Mouse (Mus musculus): ENCODE results near the gene Cd248. TPM values are rescaled to one million over a fixed set of nuclear protein-coding genes. Genes with fewer than 3 reads are reported as not detected.

Cd248 gene
- polyA plus RNA-seq, 1 experiment = 0.90 TPM

DNA sequence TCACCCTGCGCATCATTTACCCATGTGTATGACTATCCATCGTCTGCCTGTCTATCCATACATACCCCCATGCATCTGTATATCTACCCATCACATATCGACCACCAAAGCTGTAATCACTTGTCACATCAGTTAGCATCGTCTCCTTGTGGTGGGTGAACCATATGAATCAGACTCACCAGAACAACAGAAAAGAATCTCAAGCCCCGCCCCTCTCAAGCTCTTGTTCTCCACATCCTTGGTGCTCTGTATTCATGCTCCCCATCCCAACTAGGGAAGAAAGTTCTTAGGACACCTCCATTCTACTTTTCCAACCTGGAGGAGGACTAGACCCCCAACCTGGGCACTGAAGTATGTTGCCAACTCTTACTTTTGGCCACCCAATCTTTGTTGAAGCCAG, 5.8 kb upstream of the Cd248 start:
- TF ChIP-seq GATA1 (IDR thresholded peaks at IDR 0.05; ENCODE audit: low read length) = no peak

GRCm38 (mm10) chr19:5062446-5062845, 5.4 kb upstream of the Cd248 start:
- TF ChIP-seq GATA1 (IDR thresholded peaks at IDR 0.05; ENCODE audit: low read length) = no peak

DNA sequence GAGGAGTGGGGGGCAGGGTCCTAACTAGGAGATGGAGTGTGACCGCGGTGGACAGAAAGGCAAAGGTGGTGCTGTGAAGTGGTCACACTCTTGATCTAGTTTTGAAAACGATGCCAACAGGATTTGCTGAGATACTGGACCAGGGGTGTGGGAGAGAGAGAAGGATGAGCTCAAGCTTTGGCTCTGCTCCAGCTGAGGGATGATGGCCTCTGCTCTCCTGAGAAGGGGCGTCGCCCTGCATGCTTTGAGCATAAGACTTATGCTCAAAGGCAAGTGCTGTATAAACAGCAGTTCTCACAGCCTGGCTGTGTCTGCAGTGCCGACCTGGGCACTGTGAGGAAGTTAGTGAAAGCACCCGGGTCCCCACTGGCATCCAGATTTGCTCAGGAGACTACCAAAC, 2.8 kb upstream of the Cd248 start:
- no peak for TF ChIP-seq GATA1 (IDR thresholded peaks at IDR 0.05; ENCODE audit: low read length)

GRCm38 (mm10) chr19:5067040-5067799, 658 bp upstream of the Cd248 start:
- TF ChIP-seq GATA1 (IDR thresholded peaks at IDR 0.05; ENCODE audit: low read length) = no peak

GRCm38 (mm10) chr19:5068570-5069234, 824 bp downstream of the Cd248 start:
- no peak for TF ChIP-seq GATA1 (IDR thresholded peaks at IDR 0.05; ENCODE audit: low read length)

GRCm38 (mm10) chr19:5069486-5069885, 1.6 kb downstream of the Cd248 start:
- no peak for TF ChIP-seq GATA1 (IDR thresholded peaks at IDR 0.05; ENCODE audit: low read length)

DNA sequence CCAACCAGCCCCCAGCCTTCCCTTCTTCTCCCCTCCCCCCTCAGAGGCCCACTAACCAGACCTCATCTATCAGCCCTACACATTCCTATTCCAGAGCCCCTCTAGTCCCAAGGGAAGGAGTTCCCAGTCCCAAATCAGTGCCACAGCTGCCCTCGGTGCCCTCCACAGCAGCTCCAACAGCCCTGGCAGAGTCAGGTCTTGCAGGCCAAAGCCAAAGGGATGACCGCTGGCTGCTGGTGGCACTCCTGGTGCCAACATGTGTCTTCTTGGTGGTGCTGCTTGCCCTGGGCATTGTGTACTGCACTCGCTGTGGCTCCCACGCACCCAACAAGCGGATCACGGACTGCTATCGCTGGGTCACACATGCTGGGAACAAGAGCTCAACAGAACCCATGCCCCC, 2.1 kb downstream of the Cd248 start:
- TF ChIP-seq GATA1 (IDR thresholded peaks at IDR 0.05; ENCODE audit: low read length) = no peak

DNA sequence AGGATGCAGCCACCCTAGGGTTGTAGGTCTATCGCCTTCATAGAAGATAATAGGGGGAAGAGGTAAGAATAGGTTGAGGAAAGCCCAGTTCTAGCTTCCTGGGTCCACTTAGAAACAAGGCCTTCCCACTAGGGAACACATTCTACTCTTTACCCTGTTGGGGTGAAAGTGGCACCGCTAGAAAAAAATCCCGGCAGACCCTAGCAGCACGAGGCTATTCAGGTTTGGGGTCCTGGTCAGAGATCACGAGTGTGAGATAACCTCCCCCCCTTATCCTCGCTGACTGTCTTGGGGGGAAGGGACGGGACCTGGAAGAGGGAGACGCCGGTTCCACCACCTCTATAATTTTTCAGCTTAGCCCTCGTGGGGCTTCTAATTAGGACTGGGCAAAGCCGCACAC, 3.2 kb downstream of the Cd248 start:
- TF ChIP-seq GATA1 (IDR thresholded peaks at IDR 0.05; ENCODE audit: low read length) = no peak

DNA sequence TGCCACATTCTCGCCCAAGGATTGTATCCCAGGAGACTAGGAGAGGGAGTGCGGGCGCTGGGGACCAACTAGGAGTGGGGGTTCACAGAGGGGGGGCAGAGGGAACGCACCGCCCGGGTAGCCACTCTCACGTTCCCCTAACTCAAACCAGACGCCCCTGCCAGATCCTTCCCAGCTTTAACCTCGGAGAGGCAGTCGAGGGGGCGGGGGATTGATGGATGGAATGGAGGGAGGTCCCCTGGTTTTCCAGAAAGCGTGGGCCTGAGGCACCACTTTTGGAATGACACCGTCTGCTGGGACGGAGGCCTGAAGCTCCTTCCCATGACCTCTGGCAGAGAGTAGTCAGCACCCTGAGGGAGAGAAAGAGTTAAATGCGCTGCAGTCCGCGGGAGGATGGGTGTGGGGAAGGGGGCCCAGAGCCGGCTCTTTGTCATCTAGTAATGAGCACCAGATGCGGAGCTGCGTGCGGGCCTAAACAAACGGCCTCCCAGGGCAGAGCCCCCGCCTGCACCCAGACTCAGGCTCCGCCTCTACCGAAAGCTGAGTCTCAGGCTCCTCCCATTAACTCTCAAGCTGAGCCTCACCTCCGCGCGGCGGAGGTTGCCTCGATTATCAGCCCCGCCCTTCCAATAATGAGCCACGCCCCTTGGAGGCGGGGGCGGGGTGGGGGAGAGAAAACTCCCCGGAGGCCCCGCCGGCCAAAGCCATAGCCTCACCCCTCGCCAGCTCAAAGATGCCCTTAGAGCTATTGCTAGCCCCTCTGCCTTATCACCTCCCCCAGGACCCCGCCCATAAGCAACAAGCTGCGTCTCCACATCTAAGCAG, 3.9 kb downstream of the Cd248 start:
- TF ChIP-seq GATA1 (IDR thresholded peaks at IDR 0.05; ENCODE audit: low read length) = no peak

DNA sequence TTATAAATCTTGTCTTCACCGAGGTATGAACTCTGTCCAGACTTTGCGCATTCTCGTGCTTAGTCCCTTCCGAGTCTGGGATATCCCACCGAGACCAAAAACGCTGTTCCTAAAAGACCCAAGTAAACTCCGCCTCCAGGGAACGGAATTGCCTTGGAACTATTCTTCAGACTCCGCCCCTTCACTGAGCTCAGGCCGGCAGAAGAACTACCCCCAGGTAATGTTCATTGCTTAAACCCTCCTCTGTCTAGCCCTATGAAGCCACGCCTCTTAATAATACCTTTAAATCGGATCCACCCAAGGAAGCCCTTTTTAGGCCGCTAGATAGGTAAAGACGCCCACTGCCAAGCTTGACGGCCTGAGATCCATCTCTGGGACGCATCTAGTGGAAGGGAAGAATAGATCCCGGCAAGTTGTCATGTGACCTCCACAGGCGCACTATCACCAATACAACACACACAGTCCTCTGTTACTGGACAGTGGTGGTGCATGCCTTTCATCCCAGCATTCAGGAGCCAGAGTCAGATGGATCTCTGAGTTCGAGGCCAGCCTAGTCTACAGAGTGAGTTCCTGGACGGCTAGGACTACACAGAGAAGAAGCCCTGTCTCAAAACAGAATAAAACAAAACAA, 4.6 kb downstream of the Cd248 start:
- no peak for TF ChIP-seq GATA1 (IDR thresholded peaks at IDR 0.05; ENCODE audit: low read length)

DNA sequence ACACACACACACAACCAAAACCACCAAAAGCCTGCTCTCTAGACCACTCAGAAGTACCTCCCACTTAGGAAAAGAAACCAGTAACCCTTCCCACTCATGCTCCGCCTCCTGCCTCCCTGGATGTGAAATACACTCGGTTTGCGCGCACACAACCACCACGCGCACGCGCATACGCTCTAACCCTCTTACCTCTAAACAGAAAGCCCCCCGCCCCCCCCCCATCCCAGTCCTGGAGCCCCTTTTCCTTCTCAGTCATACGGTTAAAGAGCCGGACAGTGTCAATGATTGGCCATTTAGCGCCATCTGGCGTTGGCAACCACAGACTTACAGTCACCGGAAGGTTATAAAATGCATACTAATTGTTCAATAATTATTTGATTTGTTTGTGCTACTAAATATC, 5.2 kb downstream of the Cd248 start:
- no peak for TF ChIP-seq GATA1 (IDR thresholded peaks at IDR 0.05; ENCODE audit: low read length)

GRCm38 (mm10) chr19:5073518-5073917, 5.6 kb downstream of the Cd248 start:
- TF ChIP-seq GATA1 (IDR thresholded peaks at IDR 0.05; ENCODE audit: low read length) = no peak

- no peak for TF ChIP-seq GATA1 (IDR thresholded peaks at IDR 0.05; ENCODE audit: low read length)
Measured at GRCm38 (mm10) chr19:5079279-5079678, 11.4 kb downstream of the Cd248 start.

- TF ChIP-seq GATA1 (IDR thresholded peaks at IDR 0.05; ENCODE audit: low read length) = no peak
Measured at GRCm38 (mm10) chr19:5082005-5082404, 14.1 kb downstream of the Cd248 start.

DNA sequence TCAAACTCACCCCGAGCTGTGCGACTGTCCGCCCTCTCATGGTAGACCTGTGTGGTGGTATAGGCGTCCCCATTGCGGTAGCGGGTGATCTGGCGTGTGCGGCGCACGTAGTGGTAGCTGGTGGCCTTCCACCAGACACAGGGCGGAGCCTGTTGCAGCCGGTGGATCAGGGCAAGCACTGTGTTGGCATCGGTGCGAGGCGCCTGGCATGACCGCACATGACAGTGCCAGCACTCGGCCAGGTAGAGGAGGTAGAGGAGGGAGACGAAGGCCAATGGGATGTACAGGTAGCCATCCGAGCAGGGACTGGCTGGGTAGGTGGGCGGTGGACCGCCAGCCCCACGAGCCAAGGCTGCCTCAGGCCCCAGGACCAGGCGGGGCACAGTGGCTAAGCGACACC, 14.7 kb downstream of the Cd248 start:
- no peak for TF ChIP-seq GATA1 (IDR thresholded peaks at IDR 0.05; ENCODE audit: low read length)
